Mouse (Mus musculus): ENCODE measurements around the gene Mecp2. TPM values are rescaled to one million over a fixed set of nuclear protein-coding genes. Genes with fewer than 3 reads are reported as not detected.

Gene Mecp2
- total and polyA plus RNA-seq, 2 experiments from 2014 or later, result 12.3 to 84.7 TPM

GRCm38 (mm10) chrX:74114036-74114435 lies 21.1 kb downstream of the Mecp2 start:
- ATAC-seq (ENCODE audit: low FRiP score), result no peak
- H3K4me3 ChIP-seq (ENCODE audit: low read depth, low read length), result no peak overlapping the region
- no peak for TF ChIP-seq CTCF (IDR thresholded peaks at IDR 0.05)

GRCm38 (mm10) chrX:74108747-74109146 lies 26.4 kb downstream of the Mecp2 start:
- WGBS, result 58% methylated on average over 3 of the region's 3 CpGs
- no peak overlapping the region for H3K27ac ChIP-seq (ENCODE audit: low read depth, low read length)
- H3K36me3 ChIP-seq (ENCODE audit: insufficient read depth, low read length), result no peaks in the 10 kb centered on the region
- H3K9me3 ChIP-seq (ENCODE audit: low read length), result no peaks in the 10 kb centered on the region
- DNase-seq (ENCODE audit: low spot score) (no peak), ATAC-seq (ENCODE audit: low FRiP score) (no peak)
- no peaks in the 10 kb centered on the region for H3K27me3 ChIP-seq (ENCODE audit: insufficient read depth, low read length)
- TF ChIP-seq CTCF (IDR thresholded peaks at IDR 0.05), result no peak
- no peak overlapping the region for H3K4me2 ChIP-seq (ENCODE audit: low read depth, low read length, poor library complexity, severe bottlenecking)
- H3K4me3 ChIP-seq (ENCODE audit: low read depth, low read length), result no peak overlapping the region
- H3K9ac ChIP-seq (replicated peaks; ENCODE audit: low read length, poor library complexity, severe bottlenecking), result no peak overlapping the region
- H3K4me1 ChIP-seq (ENCODE audit: insufficient read depth, low read length), result no peaks in the 10 kb centered on the region

More at GRCm38 (mm10) chrX:74114036-74114435, 21.1 kb downstream of the Mecp2 start:
- H3K9ac ChIP-seq (replicated peaks; ENCODE audit: low read length, poor library complexity, severe bottlenecking), result no peak overlapping the region
- H3K27me3 ChIP-seq (ENCODE audit: insufficient read depth, low read length), result no peaks in the 10 kb centered on the region
- no peaks in the 10 kb centered on the region for H3K36me3 ChIP-seq (ENCODE audit: insufficient read depth, low read length)
- H3K4me2 ChIP-seq (ENCODE audit: low read depth, low read length, poor library complexity, severe bottlenecking), result no peak overlapping the region
- no peaks in the 10 kb centered on the region for H3K9me3 ChIP-seq (ENCODE audit: low read length)
- DNase-seq (ENCODE audit: low spot score), result no peak
- H3K4me1 ChIP-seq (ENCODE audit: insufficient read depth, low read length), result no peaks in the 10 kb centered on the region
- H3K27ac ChIP-seq (ENCODE audit: low read depth, low read length), result no peak overlapping the region

GRCm38 (mm10) chrX:74105916-74106315 lies 29.2 kb downstream of the Mecp2 start:
- no peak for TF ChIP-seq CTCF (IDR thresholded peaks at IDR 0.05)
- H3K9ac ChIP-seq (replicated peaks; ENCODE audit: low read length, poor library complexity, severe bottlenecking), result no peak overlapping the region
- H3K27me3 ChIP-seq (ENCODE audit: insufficient read depth, low read length), result no peaks in the 10 kb centered on the region

GRCm38 (mm10) chrX:74103457-74104188 lies 31.5 kb downstream of the Mecp2 start:
- no peak for ATAC-seq (ENCODE audit: low FRiP score)

More at GRCm38 (mm10) chrX:74105916-74106315, 29.2 kb downstream of the Mecp2 start:
- H3K4me1 ChIP-seq (ENCODE audit: insufficient read depth, low read length), result no peaks in the 10 kb centered on the region
- no peak overlapping the region for H3K4me2 ChIP-seq (ENCODE audit: low read depth, low read length, poor library complexity, severe bottlenecking)
- no peak for DNase-seq (ENCODE audit: low spot score)
- no peaks in the 10 kb centered on the region for H3K9me3 ChIP-seq (ENCODE audit: low read length)
- no peak overlapping the region for H3K4me3 ChIP-seq (ENCODE audit: low read depth, low read length)
- no peak for ATAC-seq (ENCODE audit: low FRiP score)
- H3K36me3 ChIP-seq (ENCODE audit: insufficient read depth, low read length), result no peaks in the 10 kb centered on the region
- no peak overlapping the region for H3K27ac ChIP-seq (ENCODE audit: low read depth, low read length)
- WGBS, result 56% methylated on average over 2 of the region's 2 CpGs

GRCm38 (mm10) chrX:74095130-74095529 lies 40.0 kb downstream of the Mecp2 start:
- ATAC-seq (ENCODE audit: low FRiP score), result no peak
- Histone ChIP-seq H3K27ac (ENCODE audit: low read depth, low read length) (no peak overlapping the region), H3K36me3 (ENCODE audit: insufficient read depth, low read length) (no peaks in the 10 kb centered on the region), H3K9ac (replicated peaks; ENCODE audit: low read length, poor library complexity, severe bottlenecking) (no peak overlapping the region), H3K27me3 (ENCODE audit: insufficient read depth, low read length) (no peaks in the 10 kb centered on the region), H3K4me2 (ENCODE audit: low read depth, low read length, poor library complexity, severe bottlenecking) (no peak overlapping the region), H3K4me3 (ENCODE audit: low read depth, low read length) (no peak overlapping the region), H3K9me3 (ENCODE audit: low read length) (no peaks in the 10 kb centered on the region), H3K4me1 (ENCODE audit: insufficient read depth, low read length) (no peaks in the 10 kb centered on the region)
- no peak for TF ChIP-seq CTCF (IDR thresholded peaks at IDR 0.05)
- WGBS, result 74% methylated on average over 1 of the region's 1 CpGs
- no peak for DNase-seq (ENCODE audit: low spot score)

More at GRCm38 (mm10) chrX:74103457-74104188, 31.5 kb downstream of the Mecp2 start:
- WGBS, result 66% methylated on average over 4 of the region's 4 CpGs
- no peak for DNase-seq (ENCODE audit: low spot score)
- no peaks in the 10 kb centered on the region for H3K9me3 ChIP-seq (ENCODE audit: low read length)
- no peaks in the 10 kb centered on the region for H3K36me3 ChIP-seq (ENCODE audit: insufficient read depth, low read length)
- H3K4me1 ChIP-seq (ENCODE audit: insufficient read depth, low read length), result no peaks in the 10 kb centered on the region
- H3K27ac ChIP-seq (ENCODE audit: low read depth, low read length), result no peak overlapping the region
- no peak overlapping the region for H3K4me2 ChIP-seq (ENCODE audit: low read depth, low read length, poor library complexity, severe bottlenecking)
- H3K9ac ChIP-seq (replicated peaks; ENCODE audit: low read length, poor library complexity, severe bottlenecking), result no peak overlapping the region
- no peak overlapping the region for H3K4me3 ChIP-seq (ENCODE audit: low read depth, low read length)
- no peaks in the 10 kb centered on the region for H3K27me3 ChIP-seq (ENCODE audit: insufficient read depth, low read length)
- no peak for TF ChIP-seq CTCF (IDR thresholded peaks at IDR 0.05)

GRCm38 (mm10) chrX:74085601-74086038 lies 49.5 kb downstream of the Mecp2 start:
- Histone ChIP-seq H3K4me2 (ENCODE audit: low read depth, low read length, poor library complexity, severe bottlenecking) (peak overlapping the region; percentile 43), H3K4me3 (ENCODE audit: low read depth, low read length) (peak overlapping the region; percentile 48), H3K9ac (replicated peaks; ENCODE audit: low read length, poor library complexity, severe bottlenecking) (peak overlapping the region; percentile 79), H3K9me3 (ENCODE audit: low read length) (no peaks in the 10 kb centered on the region), H3K27me3 (ENCODE audit: insufficient read depth, low read length) (no peaks in the 10 kb centered on the region), H3K27ac (ENCODE audit: low read depth, low read length) (peak overlapping the region; percentile 90), H3K4me1 (ENCODE audit: insufficient read depth, low read length) (no peaks in the 10 kb centered on the region), H3K36me3 (ENCODE audit: insufficient read depth, low read length) (no peaks in the 10 kb centered on the region)
- WGBS, result 23% methylated on average over 15 of the region's 27 CpGs
- ATAC-seq (ENCODE audit: low FRiP score), result peak; percentile 100
- peak; percentile 98 for DNase-seq (ENCODE audit: low spot score)
- TF ChIP-seq CTCF (IDR thresholded peaks at IDR 0.05), result no peak
